Mouse (Mus musculus) erythroblast, embryonic 14.5 days (primary cell): ENCODE measurements around the gene Pramel6.

Source experiments
- GATA1 ChIP-seq: IDR thresholded peaks from 2 replicates; pipeline ENCODE4 v1.6.1; 2012; ENCODE audit warnings: low read length, inconsistent platforms, mixed read lengths
- TAL1 ChIP-seq: IDR thresholded peaks from 3 replicates; pipeline ENCODE4 v1.6.1; 2012; ENCODE audit warnings: low read length, inconsistent platforms, mixed read lengths

GRCm38 (mm10) chr2:87481158-87481557 is 25.2 kb upstream of the Pramel6 start:
- TF ChIP-seq TAL1, result no peak
- no peak for TF ChIP-seq GATA1
